Mouse (Mus musculus) thymus, adult 2 months (tissue): ENCODE results near the gene Igf1r.

Source experiments
- CTCF ChIP-seq: fragments of 200-500 bp; IDR thresholded peaks from 2 replicates; pipeline ENCODE4 v1.5.1; 2012; ENCODE audit warnings: mild to moderate bottlenecking, control low read depth, low read length, moderate library complexity, borderline replicate concordance; ENCODE audit not compliant: control insufficient read depth, poor library complexity, insufficient read depth; ENCODE audit errors: extremely low read depth
- POLR2A ChIP-seq: fragments of 200-500 bp; IDR thresholded peaks from 2 replicates; pipeline ENCODE4 v1.6.1; 2012; ENCODE audit warnings: mild to moderate bottlenecking, low read length, control low read depth, moderate library complexity; ENCODE audit not compliant: control insufficient read depth, poor library complexity, insufficient read depth; ENCODE audit errors: extremely low read depth

DNA sequence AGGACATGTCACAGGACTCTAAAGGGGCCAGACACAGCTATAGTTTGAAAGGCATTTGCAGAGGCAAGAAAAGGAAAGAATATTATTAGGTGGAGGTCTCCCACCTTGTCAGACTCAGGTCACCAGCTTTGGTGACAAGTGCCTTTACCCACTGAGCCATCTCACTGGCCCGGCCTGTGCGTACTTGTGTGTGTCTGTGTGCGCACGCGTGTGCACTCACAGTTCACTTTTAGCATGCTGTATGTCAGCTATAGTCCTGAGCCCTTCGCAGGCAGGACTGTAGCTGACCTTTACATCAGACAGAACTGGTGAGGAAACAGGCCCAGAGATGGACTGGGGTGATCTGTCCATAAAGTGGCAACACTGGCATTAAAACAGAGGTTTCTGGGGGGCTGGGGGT lies 325.8 kb downstream of the Igf1r start:
- no peak for TF ChIP-seq POLR2A
- TF ChIP-seq CTCF: no peak
